Mouse (Mus musculus): ENCODE data around the gene Pfdn6.
"Not testable (repeated sequence)": the region's sequence is repeated elsewhere in the genome, so short reads cannot be mapped to it uniquely, and the experiment has no call there.

Pfdn6 gene

DNA sequence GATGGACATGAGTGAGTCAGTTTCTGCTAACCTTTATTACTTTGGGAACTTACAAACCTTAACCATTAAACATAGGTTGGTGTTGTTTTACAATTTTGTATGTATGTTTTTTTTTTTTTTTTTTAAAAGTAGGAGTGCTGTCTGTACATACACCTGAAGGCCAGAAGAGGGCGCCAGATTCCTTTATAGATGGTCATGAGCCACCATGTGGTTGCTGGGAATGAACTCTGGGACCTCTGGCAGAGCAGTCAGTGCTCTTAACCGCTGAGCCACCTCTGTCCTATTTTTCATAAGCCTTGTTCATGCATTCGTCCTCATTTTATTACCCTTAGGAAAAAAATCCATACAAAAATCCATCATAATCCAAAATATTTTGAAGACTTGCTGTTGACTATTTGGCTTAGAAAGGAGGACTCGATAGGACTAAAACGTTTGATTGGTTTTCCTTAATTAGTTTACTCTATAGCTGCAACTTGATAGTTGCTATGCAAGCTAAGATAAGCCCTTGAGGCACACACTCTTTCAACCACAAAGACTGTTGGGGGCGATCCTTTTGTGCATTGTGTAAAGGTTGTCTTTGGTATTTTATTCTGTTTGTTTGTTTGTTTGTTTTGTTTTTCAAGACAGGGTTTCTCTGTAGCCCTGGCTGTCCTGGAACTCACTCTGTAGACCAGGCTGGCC is 42.9 kb downstream of the Pfdn6 start:
- DNase-seq (ENCODE audit: low read depth, low spot score): peak; percentile 75

DNA sequence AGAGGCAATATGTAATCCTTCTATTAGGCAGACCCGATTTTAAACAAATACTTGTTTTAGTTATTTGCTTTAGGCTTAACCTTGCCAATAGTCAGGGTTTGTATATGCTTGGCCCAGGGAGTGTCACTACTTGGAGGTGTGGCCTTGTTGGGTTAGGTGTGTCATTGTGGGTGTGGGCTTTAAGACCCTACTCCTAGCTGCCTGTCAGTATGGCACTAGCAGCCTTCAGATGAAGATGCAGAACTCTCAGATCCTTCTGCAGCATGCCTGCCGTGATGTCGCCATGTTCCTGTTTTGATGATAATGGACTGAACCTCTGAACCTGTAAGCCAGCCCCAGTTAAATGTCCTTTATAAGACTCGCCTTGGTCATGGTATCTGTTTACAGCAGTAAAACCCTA is 47.1 kb downstream of the Pfdn6 start:
- not testable (repeated sequence) for DNase-seq (ENCODE audit: low read depth, low spot score)

DNA sequence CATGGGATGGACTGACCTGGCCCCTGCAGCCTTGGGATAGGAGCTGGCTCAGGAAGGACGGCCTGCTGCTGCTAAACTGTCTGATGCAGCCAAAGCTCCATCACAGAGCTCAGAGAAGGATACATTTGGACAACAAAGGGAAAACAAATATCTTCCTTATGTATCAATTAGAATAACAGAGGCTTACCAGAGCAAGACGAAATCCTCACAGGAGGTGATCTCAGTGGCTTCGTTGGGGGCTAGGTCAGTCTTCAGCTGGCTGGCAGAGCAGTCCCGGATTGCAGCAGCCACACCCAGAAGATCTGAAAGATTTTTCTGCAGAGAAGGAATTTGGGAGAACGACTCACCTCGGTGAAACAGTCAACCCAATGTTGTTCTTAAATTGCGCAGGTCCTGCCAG is 47.7 kb downstream of the Pfdn6 start:
- no peak for DNase-seq (ENCODE audit: low read depth, low spot score)

DNA sequence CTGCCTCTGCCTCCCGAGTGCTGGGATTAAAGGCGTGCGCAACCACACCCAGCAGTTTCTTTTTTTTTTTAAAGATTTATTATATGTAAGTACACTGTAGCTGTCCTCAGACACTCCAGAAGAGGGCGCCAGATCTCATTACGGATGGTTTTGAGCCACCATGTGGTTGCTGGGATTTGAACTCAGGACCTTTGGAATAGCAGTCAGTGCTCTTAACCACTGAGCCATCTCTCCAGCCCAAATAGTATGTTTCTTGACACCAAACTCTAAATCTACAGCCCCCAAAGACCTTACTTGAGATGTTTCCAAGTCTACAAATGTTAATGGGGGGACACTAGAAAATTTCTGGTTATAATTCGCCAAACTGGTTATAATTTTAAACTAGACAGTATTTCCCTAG is 48.3 kb downstream of the Pfdn6 start:
- not testable (repeated sequence) for DNase-seq (ENCODE audit: low read depth, low spot score)

DNA sequence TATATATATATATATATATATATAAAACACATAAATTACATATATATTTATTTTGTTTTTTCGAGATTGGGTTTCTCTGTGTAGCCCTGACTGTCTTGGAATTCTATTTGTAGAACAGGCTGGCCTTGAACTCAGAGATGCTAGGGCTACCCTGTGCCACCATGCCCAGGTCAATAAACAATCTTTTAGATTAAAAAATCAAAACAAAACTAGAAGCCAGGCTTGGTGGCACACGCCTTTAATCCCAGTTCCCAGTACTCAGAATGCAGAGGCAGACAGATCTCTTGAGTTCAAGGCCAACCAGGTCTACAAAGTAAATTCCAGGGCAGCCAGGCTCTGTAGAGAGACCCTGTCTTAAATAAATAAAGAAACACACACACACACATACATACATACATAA is 48.8 kb downstream of the Pfdn6 start:
- no peak for DNase-seq (ENCODE audit: low read depth, low spot score)

DNA sequence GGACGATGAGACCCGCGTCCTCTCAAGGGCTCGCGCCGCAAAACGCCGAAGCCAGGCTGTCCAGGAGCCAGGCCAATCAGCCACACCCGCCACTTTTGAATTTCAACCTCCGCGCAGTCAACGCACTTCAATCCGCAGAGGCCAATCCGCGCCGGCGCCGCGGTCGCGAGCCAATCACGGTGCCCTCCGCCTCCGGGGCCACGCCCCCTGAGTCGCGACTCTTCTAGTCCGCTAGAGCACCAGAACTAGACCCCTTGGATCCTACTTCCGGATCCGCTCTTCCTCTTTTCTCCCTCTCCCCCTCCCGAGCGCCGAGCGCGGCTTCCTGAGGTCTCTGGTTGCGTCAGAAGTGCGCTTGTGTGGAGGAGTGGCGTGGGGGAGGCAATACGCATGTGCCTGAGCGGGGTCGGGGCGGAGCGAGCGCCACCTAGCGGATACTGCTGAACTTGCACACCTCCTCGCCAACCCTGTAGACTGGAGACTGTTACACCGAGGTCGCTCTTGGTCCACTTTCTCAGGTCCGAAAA is 49.5 kb downstream of the Pfdn6 start, which contains the start of gene Kifc1:
Kifc1 (minus strand) TSS at position 129 of the 527 bp plus-strand sequence.
- DNase-seq (ENCODE audit: low read depth, low spot score): peak; percentile 98

DNA sequence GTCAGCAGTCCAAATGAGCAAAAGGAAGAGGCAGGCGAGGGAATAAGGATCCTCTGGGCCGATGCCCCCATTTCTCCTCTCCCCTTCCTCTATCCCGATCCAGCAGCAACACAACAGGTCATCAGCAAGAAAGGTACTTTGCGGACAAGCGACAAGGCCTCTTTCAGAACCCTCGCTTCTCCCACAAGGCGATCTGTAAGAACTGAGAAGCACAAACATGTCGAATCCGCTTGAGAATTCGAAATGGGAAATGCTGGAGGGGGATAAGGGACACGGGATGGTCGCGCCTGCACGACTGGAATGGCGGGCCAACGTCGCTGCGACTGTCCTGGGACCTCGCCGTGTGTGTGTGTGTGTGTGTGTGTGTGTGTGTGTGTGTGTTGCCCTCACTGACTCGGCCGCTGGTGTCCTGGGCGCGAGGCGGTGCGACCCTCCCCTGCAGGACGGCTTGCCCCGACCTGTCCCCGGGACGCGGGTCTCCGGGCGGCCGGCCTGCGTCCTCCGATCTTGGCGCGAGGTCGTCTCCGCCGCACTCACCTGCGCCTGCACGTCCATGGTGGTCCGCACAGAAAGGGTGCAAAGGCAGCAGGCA is 50.1 kb downstream of the Pfdn6 start:
- DNase-seq (ENCODE audit: low read depth, low spot score): not testable (repeated sequence)
